Mouse (Mus musculus) MEL (cell line): ENCODE measurements at regions not wholly inside any gene's neighbourhood (a gene's known extent, or its start where the extent isn't known, plus 50 kb on each side); places are given as distances from the start of the nearest gene placed in this dataset.

ENCODE experiments used
- ELF1 ChIP-seq: IDR thresholded peaks from 2 replicates; pipeline ENCODE4 v1.6.1; 2014; ENCODE audit warnings: low read depth, mild to moderate bottlenecking, inconsistent platforms, low read length, improper control_type of control experiment, moderate library complexity
- MXI1 ChIP-seq: IDR thresholded peaks from 2 replicates; pipeline ENCODE4 v1.6.1; 2011; ENCODE audit warnings: mild to moderate bottlenecking, low read depth, low read length, improper control_type of control experiment
- ZC3H11A ChIP-seq: IDR thresholded peaks from 2 replicates; pipeline ENCODE4 v1.6.1; 2012; ENCODE audit warnings: low read depth, mild to moderate bottlenecking, inconsistent platforms, low read length, improper control_type of control experiment

DNA sequence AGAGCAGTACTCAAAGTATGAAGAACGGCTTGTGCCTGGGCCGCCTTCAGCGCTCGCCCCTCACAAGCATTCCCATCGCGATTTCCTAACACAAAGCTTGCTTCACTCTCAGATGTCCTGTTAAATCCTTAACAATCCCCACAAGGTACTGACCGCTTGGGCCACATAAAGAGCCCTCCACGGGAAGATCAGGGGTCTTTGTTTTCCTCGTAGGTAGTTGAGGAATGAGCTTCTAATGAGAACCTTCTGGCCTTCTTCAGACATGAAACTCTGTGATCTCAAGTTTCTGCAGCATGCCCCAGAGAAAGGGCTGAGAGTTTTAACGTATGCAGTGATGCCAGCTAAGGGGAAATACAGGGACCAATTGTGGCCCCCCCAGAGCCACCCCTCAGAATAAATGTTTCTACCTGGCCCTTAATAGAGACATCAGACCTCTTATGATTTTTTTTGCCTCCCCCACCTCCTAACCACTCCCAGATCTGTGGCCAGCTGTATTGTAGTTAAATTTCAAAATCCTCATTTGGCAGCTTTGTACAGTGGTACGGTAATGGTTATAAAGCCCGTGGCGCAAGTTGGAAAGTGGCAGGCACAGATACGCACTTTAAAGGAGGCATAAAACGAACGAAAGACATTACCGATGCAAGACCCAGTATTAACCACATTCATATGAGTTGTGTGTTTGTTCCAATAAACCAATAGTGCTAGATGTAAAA lies 618.6 kb downstream of the Epha4 start:
- TF ChIP-seq ZC3H11A, result no peak
- TF ChIP-seq MXI1, result no peak
- TF ChIP-seq ELF1, result no peak
